In genomic region chr6:48642764-48643292, GRCm38 (mm10) we compare ENCODE assay signal across 8 mouse cellular contexts. TPM values are rescaled to one million over a fixed set of nuclear protein-coding genes. Genes with fewer than 3 reads are reported as not detected.
DNase-seq lines count a peak whose midpoint lies in the region; ATAC-seq and TF ChIP-seq lines count a peak whose summit lies in the region.

No protein-coding gene starts in this region.

- H3K9me3 ChIP-seq in liver, embryonic 14.5 days (ENCODE audit: control insufficient read depth, low read length) = no peaks in the 10 kb centered on the region
- H3K9me3 ChIP-seq in liver, embryonic 12.5 days (replicated peaks) = no peaks in the 10 kb centered on the region

- H3K4me2 ChIP-seq in liver, embryonic 14.5 days (ENCODE audit: low read depth) = no peak overlapping the region
- H3K4me2 ChIP-seq in liver, embryonic 12.5 days = no peak overlapping the region

- 12% methylated on average over 4 of the region's 4 CpGs for WGBS in liver, embryonic 14.5 days (ENCODE audit: insufficient replicate concordance)
- 14% methylated on average over 4 of the region's 4 CpGs for WGBS in liver, embryonic 12.5 days (ENCODE audit: insufficient replicate concordance)

- no peak for ATAC-seq in liver, embryonic 14.5 days (ENCODE audit: insufficient read depth)
- ATAC-seq in liver, embryonic 12.5 days = no peak

- 0 out of 4 replicates have a peak, but pooled peaks cover 0 to 1% of the 10 kb centered on the region in 2 experiments for H3K4me1 ChIP-seq in liver, embryonic 14.5 days (replicated peaks; ENCODE audit: control insufficient read depth in 2 of 2, insufficient read depth in 2 of 2, low read length in 1 of 2)
- 0 out of 2 replicates have a peak, but pooled peaks cover 3% of the 10 kb centered on the region for H3K4me1 ChIP-seq in liver, embryonic 12.5 days

- TF ChIP-seq CTCF in liver, embryonic 14.5 days (IDR thresholded peaks at IDR 0.05; ENCODE audit: low read depth) = peak; percentile 49

- H3K36me3 ChIP-seq in liver, embryonic 14.5 days (replicated peaks; ENCODE audit: control insufficient read depth, insufficient read depth, low read depth) = no peaks in the 10 kb centered on the region
- no peaks in the 10 kb centered on the region for H3K36me3 ChIP-seq in liver, embryonic 12.5 days

- no peak for TF ChIP-seq EP300 in liver, embryonic 14.5 days (IDR thresholded peaks at IDR 0.05; ENCODE audit: low read depth)

- no peak overlapping the region for H3K9ac ChIP-seq in liver, embryonic 14.5 days (replicated peaks)
- no peak overlapping the region for H3K9ac ChIP-seq in liver, embryonic 12.5 days

- no peak overlapping the region for H3K27ac ChIP-seq in liver, embryonic 14.5 days
- no peak overlapping the region for H3K27ac ChIP-seq in liver, embryonic 12.5 days

- DNase-seq in cerebellum, adult 18-20 months = peak; percentile 39 to 58
- no peak for DNase-seq in cerebellum, adult 9-11 months
- peak; percentile 28 to 34 (median 28) for DNase-seq in liver, embryonic 14.5 days (ENCODE audit: low read depth in 3 of 3, low spot score in 3 of 3)
- peak; percentile 50 for DNase-seq in cerebellum, adult 8-10 months
- DNase-seq in induced T-regulatory cell, adult 2 months (ENCODE audit: low read depth) = peak; percentile 89
- DNase-seq in retina, adult 2 months (ENCODE audit: low read depth, low spot score) = peak; percentile 40
- no peak for DNase-seq in T-cell, adult 2 months (ENCODE audit: low spot score)

- no peaks in the 10 kb centered on the region for H3K27me3 ChIP-seq in liver, embryonic 14.5 days (ENCODE audit: control insufficient read depth, insufficient read depth, low read length)
- H3K27me3 ChIP-seq in liver, embryonic 12.5 days (replicated peaks) = no peaks in the 10 kb centered on the region

- no peak overlapping the region for H3K4me3 ChIP-seq in liver, embryonic 14.5 days (ENCODE audit: insufficient read depth in 1 of 2, low read depth in 2 of 2, low read length in 2 of 2)
- H3K4me3 ChIP-seq in liver, embryonic 12.5 days = no peak overlapping the region

RNA-seq across cellular contexts. Expression of gene Gimap8, which starts 4.2 kb away (rescaled TPM):
- 0.90 and 1.3 TPM in 2 replicates for polyA plus RNA-seq in liver, embryonic 14.5 days (2012; rRNA removed)
- polyA plus RNA-seq in liver, embryonic 14.5 days (2014; fragmentation: Nextera tagmentation; extraction: Ambion mirVana) = 0.17 and 0.18 TPM in 2 replicates
- polyA plus RNA-seq in liver, embryonic 12.5 days (2016; fragmentation: Nextera tagmentation; extraction: Ambion mirVana) = 0.93 and 1.0 TPM in 2 replicates

RNA-seq across cellular contexts. Expression of gene AI854703, which starts 16.3 kb away (rescaled TPM):
- polyA plus RNA-seq in liver, embryonic 14.5 days (2012; rRNA removed) = 0.31 and 0.34 TPM in 2 replicates
- polyA plus RNA-seq in liver, embryonic 14.5 days (2014; fragmentation: Nextera tagmentation; extraction: Ambion mirVana) = 0.06 and 0.27 TPM in 2 replicates
- 0.30 and 0.50 TPM in 2 replicates for polyA plus RNA-seq in liver, embryonic 12.5 days (2016; fragmentation: Nextera tagmentation; extraction: Ambion mirVana)

RNA-seq across cellular contexts. Expression of gene Gimap9, which starts 33.1 kb away (rescaled TPM):
- polyA plus RNA-seq in liver, embryonic 14.5 days (2012; rRNA removed) = 3.9 and 7.2 TPM in 2 replicates
- polyA plus RNA-seq in liver, embryonic 14.5 days (2014; fragmentation: Nextera tagmentation; extraction: Ambion mirVana) = 8.0 and 10.6 TPM in 2 replicates
- 11.4 and 12.9 TPM in 2 replicates for polyA plus RNA-seq in liver, embryonic 12.5 days (2016; fragmentation: Nextera tagmentation; extraction: Ambion mirVana)

RNA-seq across cellular contexts. Expression of gene Zfp775, which starts 41.0 kb away (rescaled TPM):
- polyA plus RNA-seq in liver, embryonic 14.5 days (2012; rRNA removed) = 1.0 TPM in 2 replicates
- 1.4 and 1.7 TPM in 2 replicates for polyA plus RNA-seq in liver, embryonic 14.5 days (2014; fragmentation: Nextera tagmentation; extraction: Ambion mirVana)
- polyA plus RNA-seq in liver, embryonic 12.5 days (2016; fragmentation: Nextera tagmentation; extraction: Ambion mirVana) = 2.0 and 2.2 TPM in 2 replicates

RNA-seq across cellular contexts. Expression of gene Gimap4, which starts 41.5 kb away (rescaled TPM):
- 5.0 and 6.2 TPM in 2 replicates for polyA plus RNA-seq in liver, embryonic 14.5 days (2012; rRNA removed)
- polyA plus RNA-seq in liver, embryonic 14.5 days (2014; fragmentation: Nextera tagmentation; extraction: Ambion mirVana) = 8.3 and 8.8 TPM in 2 replicates
- polyA plus RNA-seq in liver, embryonic 12.5 days (2016; fragmentation: Nextera tagmentation; extraction: Ambion mirVana) = 15.7 and 15.9 TPM in 2 replicates

Comparison
In these comparisons a context has a peak if more than half of its experiments do, and no peak if none do; other contexts are left out.
1. DNase-seq: peak in cerebellum, adult 18-20 months (2 of 2), liver, embryonic 14.5 days (3 of 3), cerebellum, adult 8-10 months (single experiment), induced T-regulatory cell, adult 2 months (single experiment) and retina, adult 2 months (single experiment); none in cerebellum, adult 9-11 months (single experiment) and T-cell, adult 2 months (single experiment).